Mouse (Mus musculus) left cerebral cortex, adult 9 months (tissue): Measurements from ENCODE around the gene Stat3.

Source experiments
- DNase-seq, 2 experiments: peaks; one replicate each; pipeline ENCODE4 v3.0.0; 2022; ENCODE audit warnings: low spot score in 2 of 2

Gene Stat3

GRCm38 (mm10) chr11:100939512-100940151 lies at the start of gene Stat3:
Gene Stat3, minus strand, starts transcription at chr11:100939540.
- DNase-seq: peak; percentile 96 to 100

- no peak for DNase-seq
These were observed 49.3 kb upstream of the Stat3 start for GRCm38 (mm10) chr11:100988674-100989073.

- DNase-seq: no peak
These were observed 46.3 kb upstream of the Stat3 start for GRCm38 (mm10) chr11:100985607-100986006.

GRCm38 (mm10) chr11:100983778-100984131 lies 44.4 kb upstream of the Stat3 start:
- no peak for DNase-seq

- peak in 1 of 2 experiments; percentile 72 for DNase-seq
These were observed 43.9 kb upstream of the Stat3 start for GRCm38 (mm10) chr11:100983125-100983777.

- no peak for DNase-seq
These were observed 42.7 kb upstream of the Stat3 start for GRCm38 (mm10) chr11:100982087-100982486.

GRCm38 (mm10) chr11:100981236-100981635 lies 41.9 kb upstream of the Stat3 start:
- no peak for DNase-seq

- no peak for DNase-seq
These were observed 41.1 kb upstream of the Stat3 start for GRCm38 (mm10) chr11:100980438-100980837.

- DNase-seq: no peak
These were observed 40.5 kb upstream of the Stat3 start for GRCm38 (mm10) chr11:100979887-100980286.

- DNase-seq: no peak
These were observed 35.9 kb upstream of the Stat3 start for GRCm38 (mm10) chr11:100975241-100975640.

GRCm38 (mm10) chr11:100974381-100974970 lies 35.1 kb upstream of the Stat3 start:
- DNase-seq: no peak

GRCm38 (mm10) chr11:100973245-100973644 lies 33.9 kb upstream of the Stat3 start:
- DNase-seq: no peak

- DNase-seq: no peak
These were observed 32.1 kb upstream of the Stat3 start for GRCm38 (mm10) chr11:100971455-100971854.

GRCm38 (mm10) chr11:100970557-100970937 lies 31.2 kb upstream of the Stat3 start, which contains the start of gene Cavin1:
Gene Cavin1, minus strand, starts transcription at chr11:100970887.
- DNase-seq: peak in 1 of 2 experiments; percentile 43

- no peak for DNase-seq
These were observed 30.6 kb upstream of the Stat3 start for GRCm38 (mm10) chr11:100969744-100970556.

- no peak for DNase-seq
These were observed 29.9 kb upstream of the Stat3 start for GRCm38 (mm10) chr11:100969189-100969743.

GRCm38 (mm10) chr11:100968501-100968900 lies 29.2 kb upstream of the Stat3 start:
- no peak for DNase-seq

- DNase-seq: no peak
These were observed 28.6 kb upstream of the Stat3 start for GRCm38 (mm10) chr11:100967881-100968420.

- no peak for DNase-seq
These were observed 28.0 kb upstream of the Stat3 start for GRCm38 (mm10) chr11:100967376-100967775.

- no peak for DNase-seq
These were observed 26.4 kb upstream of the Stat3 start for GRCm38 (mm10) chr11:100965760-100966159.

GRCm38 (mm10) chr11:100964901-100965542 lies 25.7 kb upstream of the Stat3 start:
- no peak for DNase-seq
